Mouse (Mus musculus) gastrocnemius, postnatal 25 days (tissue): ENCODE measurements around the gene Cntfr. TPM values are rescaled to one million over a fixed set of nuclear protein-coding genes. Genes with fewer than 3 reads are reported as not detected.
A peak's percentile ranks its signal among the peaks of the same experiment; 100 is the strongest.

Experiments used
- DNase-seq: peaks from one replicate; pipeline ENCODE4 v3.0.0; 2022
- total RNA-seq, 2 experiments: library from RNA; stranded (reverse); gene quantifications; 1 replicate in 1 of 2; 2 replicates in 1 of 2; pipeline ENCODE4 v1.2.3; 2021

Gene Cntfr
- total RNA-seq, 2 experiments from 2014 or later, result 33.5 to 34.7 TPM

- DNase-seq, result peak; percentile 61
Observed at GRCm38 (mm10) chr4:41610594-41610980, 86.3 kb downstream of the Cntfr start.

GRCm38 (mm10) chr4:41609681-41610593 lies 87.0 kb downstream of the Cntfr start:
- DNase-seq, result no peak

Other genes starting within 250 kb of the Cntfr start
- gene Kif24, start 232.2 kb downstream of the Cntfr start, total RNA-seq, result under 1 TPM; 0.10 to 0.21 TPM
- gene Nudt2, start 231.9 kb downstream of the Cntfr start, total RNA-seq, result 10 to 100 TPM; 17.3 to 20.5 TPM
- 10 to 100 TPM; 59.5 to 75.2 TPM for gene AI464131, start 194.0 kb downstream of the Cntfr start, total RNA-seq
- not detected for gene 1110017D15Rik, start 179.8 kb downstream of the Cntfr start, total RNA-seq
- gene Fam219a, start 127.6 kb downstream of the Cntfr start, total RNA-seq, result 10 to 100 TPM; 17.1 to 17.4 TPM
- under 1 TPM; 0.43 to 0.64 TPM for gene Dnaic1, start 127.3 kb downstream of the Cntfr start, total RNA-seq
- 10 to 100 TPM; 12.7 to 15.7 TPM for gene Enho, start 56.8 kb downstream of the Cntfr start, total RNA-seq
- 10 to 100 TPM; 37.2 to 42.1 TPM for gene Il11ra1, start 2.9 kb upstream of the Cntfr start, total RNA-seq
- 10 to 100 TPM; 43.2 to 46.9 TPM for gene Rpp25l, start 16.4 kb upstream of the Cntfr start, total RNA-seq
- gene Dctn3, start 26.1 kb upstream of the Cntfr start, total RNA-seq, result 10 to 100 TPM; 38.5 to 40.6 TPM
- gene Arid3c, start 34.1 kb upstream of the Cntfr start, total RNA-seq, result not detected
- 10 to 100 TPM; 33.6 to 36.1 TPM for gene Galt, start 58.1 kb upstream of the Cntfr start, total RNA-seq
- 10 to 100 TPM in 1 of 2 experiments, 1 to 10 TPM in 1; 8.4 to 11.9 TPM for gene Sigmar1, start 59.1 kb upstream of the Cntfr start, total RNA-seq
- gene Ccl27a, start 77.2 kb upstream of the Cntfr start, total RNA-seq, result 10 to 100 TPM; 19.6 to 24.2 TPM
- gene Gm21541, start 206.5 kb upstream of the Cntfr start, total RNA-seq, result not detected
- under 1 TPM; 0.82 to 0.99 TPM for gene Gm20878, start 244.5 kb upstream of the Cntfr start, total RNA-seq